Mouse (Mus musculus) frontal cortex, postnatal 10 days (tissue): ENCODE data around the gene Vmn1r51.
"Not testable (repeated sequence)": the region's sequence is repeated elsewhere in the genome, so short reads cannot be mapped to it uniquely, and the experiment has no call there.

Source experiments
- DNase-seq, 2 experiments: peaks; one replicate each; pipeline ENCODE4 v3.0.0; 2022; ENCODE audit warnings: low spot score in 2 of 2, mixed read lengths in 1 of 2

The Vmn1r51 gene

DNA sequence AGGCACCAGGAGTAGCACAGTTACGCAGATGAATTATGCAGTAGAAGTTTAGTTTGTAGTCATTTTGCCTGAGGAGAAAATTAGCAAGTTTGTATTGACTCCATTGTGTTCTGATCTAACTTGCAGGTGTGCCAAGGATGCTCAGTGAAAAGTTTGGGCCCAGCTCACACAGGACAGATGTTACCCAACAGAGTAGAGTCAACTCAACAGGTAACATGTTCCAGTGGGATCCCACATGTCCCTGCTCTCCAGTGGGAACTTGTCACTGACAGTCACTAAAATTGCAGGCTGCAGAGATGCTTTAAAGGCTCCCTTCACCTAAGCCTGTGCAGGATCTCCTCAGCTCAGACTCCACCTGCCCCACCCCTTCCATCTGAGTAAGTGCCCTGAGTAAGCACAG lies at the start of gene Vmn1r51:
TSS of gene Vmn1r51 (plus strand) at position 301 of the 400 bp plus-strand sequence.
- not testable (repeated sequence) for DNase-seq

GRCm38 (mm10) chr6:90078406-90078805 lies 44.0 kb upstream of the Vmn1r51 start, which contains the start of gene Vmn1r49:
Gene Vmn1r49, minus strand, starts transcription at chr6:90078506.
- no peak for DNase-seq

- no peak for DNase-seq
These were observed 21.8 kb upstream of the Vmn1r51 start for GRCm38 (mm10) chr6:90100566-90100965.

GRCm38 (mm10) chr6:90101130-90101529 lies 21.3 kb upstream of the Vmn1r51 start, which contains the start of gene Vmn1r50:
Gene Vmn1r50, plus strand, starts transcription at chr6:90101430.
- DNase-seq = no peak

DNA sequence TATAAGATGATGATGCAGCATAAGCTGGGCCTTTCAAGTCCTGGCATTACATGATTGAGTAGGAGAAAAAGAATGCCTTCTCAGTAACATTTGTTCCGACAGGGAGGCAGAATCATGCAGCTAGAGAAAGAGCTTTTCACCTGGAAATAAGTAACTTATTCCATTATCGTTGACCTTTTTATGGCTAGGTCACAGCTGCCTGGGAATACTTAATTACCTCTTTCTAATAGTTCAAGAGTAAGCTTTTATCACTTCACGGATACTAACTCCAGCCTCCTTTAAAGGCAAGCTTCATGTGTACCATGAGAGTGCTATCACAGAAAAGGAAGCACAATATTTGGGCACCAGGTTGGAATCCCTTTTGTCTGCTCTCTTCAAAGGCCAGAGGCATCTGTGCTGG lies 37.7 kb downstream of the Vmn1r51 start:
- DNase-seq = no peak

- no peak for DNase-seq
These were observed 52.1 kb downstream of the Vmn1r51 start, which contains the start of gene Vmn1r52 for GRCm38 (mm10) chr6:90174508-90174907. Gene Vmn1r52, plus strand, starts transcription at chr6:90174808.
